Mouse (Mus musculus): Measurements from ENCODE around the gene Agap1.
A peak's percentile ranks its signal among the peaks of the same experiment; 100 is the strongest.

The Agap1 gene

GRCm38 (mm10) chr1:89510731-89511130 lies 56.1 kb downstream of the Agap1 start:
- DNase-seq, result no peak

- DNase-seq, result no peak
Measured at GRCm38 (mm10) chr1:89513616-89514283, 59.1 kb downstream of the Agap1 start.

- no peak for DNase-seq
Measured at GRCm38 (mm10) chr1:89515808-89516560, 61.4 kb downstream of the Agap1 start.

DNA sequence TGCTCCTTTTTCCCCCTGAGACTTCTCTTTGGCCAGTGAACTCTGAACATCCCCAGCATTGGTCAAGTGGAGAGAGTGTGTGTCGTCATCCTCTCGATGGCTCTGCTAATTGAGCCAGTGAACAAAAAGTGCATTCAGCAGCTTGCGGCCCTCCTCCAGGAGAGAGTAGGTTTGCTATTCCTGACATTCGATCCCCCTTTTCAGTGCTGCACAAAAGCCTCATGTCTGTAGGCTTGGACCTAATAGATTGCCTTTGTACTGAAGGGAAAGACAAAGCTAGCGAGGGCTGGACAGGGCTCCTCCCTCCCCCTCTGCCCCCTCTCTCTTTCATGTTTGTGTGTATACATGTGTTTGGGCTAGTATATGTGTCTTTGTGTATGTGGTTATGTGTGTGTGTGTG lies 63.2 kb downstream of the Agap1 start:
- DNase-seq, result no peak

DNA sequence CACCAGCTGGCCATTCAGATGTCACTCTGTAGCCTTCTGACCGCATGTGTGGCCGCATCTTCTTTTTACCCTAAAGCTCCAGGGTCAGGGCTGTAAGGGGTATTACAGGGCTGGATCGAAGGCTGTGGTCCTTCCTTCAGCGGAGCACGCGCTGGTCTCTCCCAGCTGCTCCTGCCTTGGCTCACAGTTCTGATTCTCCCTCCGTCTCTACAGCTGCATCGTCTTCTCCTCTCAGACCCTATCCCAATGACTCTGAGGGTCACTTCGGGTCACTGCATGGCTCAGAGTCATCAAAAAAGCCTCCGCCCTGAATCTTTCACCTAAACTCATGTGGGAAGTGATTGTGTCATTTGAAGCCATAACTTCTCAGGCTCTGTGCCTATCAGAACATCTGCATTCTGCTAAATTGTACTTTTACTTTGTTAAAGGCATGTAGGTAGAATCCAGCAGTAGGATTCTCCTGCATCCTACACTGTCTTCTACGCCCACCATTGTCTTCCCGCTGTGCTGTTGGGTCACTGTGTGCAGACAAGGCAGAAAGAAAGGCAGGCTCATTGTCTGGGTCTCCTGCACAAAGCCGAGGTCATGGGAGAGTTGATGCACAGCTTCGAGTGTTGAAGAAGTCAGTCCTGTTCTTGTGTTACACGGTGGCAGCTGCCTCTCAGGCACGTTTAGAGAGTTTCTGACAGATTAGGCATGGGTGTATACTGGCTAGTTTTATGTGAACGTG lies 65.5 kb downstream of the Agap1 start:
- no peak for DNase-seq

DNA sequence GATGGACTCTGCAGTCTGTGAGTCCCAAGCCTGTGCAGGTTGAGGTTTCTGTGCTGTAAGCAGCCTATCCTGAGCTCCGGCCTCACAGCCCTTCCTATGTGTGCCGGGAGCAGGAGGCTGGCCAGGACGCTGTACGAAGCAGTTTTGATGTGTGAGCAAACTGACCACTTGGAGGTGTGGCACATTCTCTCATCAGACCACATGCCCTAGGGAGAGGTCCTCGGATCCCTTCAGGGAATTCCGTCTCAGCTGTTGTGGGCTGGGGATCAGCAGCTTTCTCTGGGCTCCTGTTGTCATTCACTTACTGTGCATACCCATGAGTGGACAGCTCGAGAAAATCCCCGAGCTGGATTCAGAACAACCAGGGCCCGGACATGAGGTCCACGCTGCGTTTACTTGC lies 66.8 kb downstream of the Agap1 start:
- no peak for DNase-seq

- DNase-seq, result no peak
Measured at GRCm38 (mm10) chr1:89521935-89522535, 67.4 kb downstream of the Agap1 start.

- DNase-seq, result peak; percentile 96 to 98
Measured at GRCm38 (mm10) chr1:89524369-89524768, 69.8 kb downstream of the Agap1 start.

DNA sequence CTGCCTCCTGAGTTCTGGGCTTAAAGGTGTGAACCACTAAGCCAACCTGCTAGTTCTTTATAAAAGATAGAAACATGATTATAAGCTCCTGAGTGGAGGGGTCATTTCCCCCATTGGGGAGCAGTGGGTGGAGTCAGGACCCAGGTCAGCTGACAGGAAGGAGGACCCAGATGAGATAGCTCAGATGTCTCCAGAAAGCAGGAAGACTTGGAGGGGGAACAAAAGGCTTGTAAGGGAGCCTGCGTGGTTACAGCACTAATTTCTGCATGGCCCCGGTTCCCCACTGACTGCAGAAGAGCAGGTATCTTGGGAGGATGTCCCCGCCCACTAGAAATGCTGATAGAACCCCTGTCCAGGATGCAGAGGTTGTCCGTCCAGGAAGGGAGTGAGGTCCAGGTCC lies 70.4 kb downstream of the Agap1 start:
- DNase-seq, result peak in 1 of 2 experiments; percentile 30

- DNase-seq, result peak; percentile 86 to 92
Measured at GRCm38 (mm10) chr1:89525825-89526224, 71.2 kb downstream of the Agap1 start.

GRCm38 (mm10) chr1:89528671-89529276 lies 74.2 kb downstream of the Agap1 start:
- no peak for DNase-seq

DNA sequence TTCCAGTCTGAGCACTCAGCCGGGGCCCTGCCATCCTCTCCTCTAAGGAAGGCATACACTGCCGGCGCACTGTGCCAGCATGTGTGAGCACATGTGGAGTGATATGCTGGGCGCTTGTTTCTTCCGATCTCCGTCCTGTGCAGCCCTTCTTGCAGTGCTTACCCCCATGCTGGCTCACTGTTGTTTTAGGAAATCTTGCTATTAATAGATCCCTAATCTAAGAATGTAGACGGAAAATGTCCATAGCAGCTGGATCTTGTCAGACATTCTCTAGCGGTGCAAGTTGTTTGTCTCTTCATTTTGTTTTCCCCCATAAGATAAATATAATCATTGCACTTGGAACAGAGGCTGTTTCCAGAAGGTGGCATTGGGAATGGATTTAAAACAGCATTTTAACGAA lies 79.1 kb downstream of the Agap1 start:
- no peak for DNase-seq

GRCm38 (mm10) chr1:89535206-89535605 lies 80.6 kb downstream of the Agap1 start:
- DNase-seq, result no peak

- no peak for DNase-seq
Measured at GRCm38 (mm10) chr1:89538163-89538946, 83.7 kb downstream of the Agap1 start.

DNA sequence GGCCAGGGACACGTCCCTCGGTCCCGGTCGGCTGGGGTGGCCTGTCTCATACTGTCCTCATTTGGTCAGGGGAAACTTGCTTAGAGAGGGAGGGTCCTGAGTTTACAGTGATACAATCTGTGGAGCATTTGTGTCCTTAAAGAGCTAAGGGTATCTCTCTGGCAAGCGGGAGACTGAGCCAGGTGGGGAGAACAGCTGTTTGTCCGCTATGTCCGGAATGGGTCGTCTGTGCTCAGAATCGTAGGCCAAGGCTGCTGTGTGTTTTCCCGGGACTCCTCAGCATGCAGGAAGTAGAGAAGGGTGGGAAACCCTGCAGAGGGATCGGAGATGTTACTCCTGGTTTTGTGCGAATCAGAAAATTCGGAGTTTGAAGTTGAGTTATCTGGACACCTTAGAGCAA lies 84.5 kb downstream of the Agap1 start:
- DNase-seq, result no peak

- no peak for DNase-seq
Measured at GRCm38 (mm10) chr1:89541151-89541550, 86.5 kb downstream of the Agap1 start.

- DNase-seq, result peak in 1 of 2 experiments; percentile 37
Measured at GRCm38 (mm10) chr1:89542464-89542863, 87.9 kb downstream of the Agap1 start.

DNA sequence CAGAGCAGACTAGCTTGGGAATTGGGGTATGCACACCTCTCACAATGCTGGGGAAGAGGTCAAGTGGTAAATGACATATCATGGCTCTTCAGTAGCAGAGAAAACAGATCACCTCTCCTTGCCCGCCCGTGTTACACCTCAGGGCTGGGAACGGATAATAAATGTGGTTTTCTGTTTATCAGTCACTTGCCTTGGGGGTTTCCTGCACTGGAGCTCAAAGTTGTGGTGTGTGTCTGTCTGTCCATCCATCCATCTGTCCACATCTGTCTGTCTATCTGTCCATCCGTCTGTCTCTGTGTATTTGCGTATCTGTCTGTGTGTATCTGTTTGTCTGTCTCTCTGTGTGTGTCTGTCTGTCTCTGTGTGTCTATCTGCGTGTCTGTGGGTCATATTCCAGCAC lies 88.7 kb downstream of the Agap1 start:
- no peak for DNase-seq

GRCm38 (mm10) chr1:89544094-89544493 lies 89.5 kb downstream of the Agap1 start:
- no peak for DNase-seq

DNA sequence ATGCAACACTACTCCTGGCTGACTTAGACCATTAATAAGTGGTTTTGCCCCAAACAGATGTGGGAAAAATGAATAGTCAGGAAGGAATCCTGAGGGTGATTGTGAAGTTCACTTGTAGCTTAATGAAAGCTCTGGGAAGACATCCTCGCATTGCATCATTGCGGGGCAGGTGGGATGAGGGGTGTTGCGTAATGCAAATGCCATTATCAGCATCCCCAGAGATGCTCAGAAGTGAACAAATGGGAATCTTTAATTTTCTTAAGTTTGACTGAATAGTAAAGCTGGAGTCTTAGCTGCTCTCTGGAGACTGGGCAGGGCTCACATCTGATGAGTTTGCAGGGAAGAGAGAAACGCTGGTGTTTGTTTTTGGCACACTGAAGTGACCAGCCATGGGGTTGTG lies 90.5 kb downstream of the Agap1 start:
- DNase-seq, result no peak

DNA sequence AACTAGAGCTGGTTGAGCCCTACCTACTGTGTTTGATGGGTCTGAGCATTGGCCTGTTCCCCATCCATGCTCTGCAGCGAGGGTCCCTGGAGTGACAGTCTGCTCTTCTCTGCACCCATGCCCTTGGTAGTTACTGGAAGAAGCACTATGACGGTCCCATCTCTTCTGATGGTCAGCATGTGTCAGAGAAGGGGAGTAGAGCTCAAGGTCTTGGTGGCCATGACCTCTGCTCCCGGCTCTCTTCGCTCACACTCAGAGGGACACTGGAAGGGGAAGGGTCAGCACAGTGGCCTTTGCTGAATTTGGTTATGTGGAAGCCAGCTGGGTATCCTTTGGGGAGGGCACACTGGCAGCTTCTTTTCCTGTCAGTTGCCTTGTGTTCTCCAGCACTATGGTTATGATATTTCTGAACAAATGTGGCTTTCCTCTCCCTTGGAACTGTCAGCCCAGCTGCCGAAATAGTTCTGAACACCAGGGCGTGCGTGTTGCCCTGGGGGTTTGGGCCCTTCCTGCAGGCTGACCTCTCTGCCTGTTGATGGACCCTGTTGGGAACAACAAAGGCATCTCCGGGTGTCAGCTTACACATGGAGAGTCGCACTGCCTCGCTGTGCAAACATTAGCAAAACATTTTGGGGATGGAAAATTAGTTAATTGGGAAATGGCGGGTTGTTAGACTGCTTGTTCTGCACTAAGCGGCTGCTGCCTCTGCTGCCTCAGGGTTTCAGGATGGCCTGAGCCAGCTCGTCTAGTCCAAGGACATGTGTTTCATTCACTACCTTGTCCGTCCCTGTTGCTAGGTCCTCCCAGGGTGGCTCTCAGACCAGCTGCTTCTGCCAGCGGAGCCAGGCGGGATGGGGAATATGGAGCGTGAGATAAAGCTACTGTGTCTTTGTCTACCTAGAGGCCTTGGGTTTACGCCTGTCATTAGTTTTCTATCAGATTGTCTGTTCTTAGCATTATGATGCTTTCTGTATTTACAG lies 93.2 kb downstream of the Agap1 start:
- peak; percentile 49 to 50 for DNase-seq
